Mouse (Mus musculus) limb, embryonic 11.5 days (tissue): ENCODE measurements around the gene Rpl9-ps1. TPM values are rescaled to one million over a fixed set of nuclear protein-coding genes. Genes with fewer than 3 reads are reported as not detected.

ENCODE experiments used
- ATAC-seq: fragments of 200-750 bp; cut with Nextera tagmentation; 2 replicates; pipeline ENCODE4 v1.8.0; 2017; ENCODE audit warnings: low read depth; ENCODE audit not compliant: insufficient number of reproducible peaks, low FRiP score, low TSS enrichment
- DNase-seq: peaks from one replicate; pipeline ENCODE4 v3.0.0-alpha.2; 2015; ENCODE audit warnings: low spot score
- H3K27ac ChIP-seq: fragments of 300-500 bp; sonication (generic); replicated peaks from 2 replicates; pipeline ENCODE4 v1.5.1; 2014; ENCODE audit warnings: low read depth, mild to moderate bottlenecking, low read length
- H3K27me3 ChIP-seq: fragments of 300-500 bp; sonication (generic); 2 replicates; pipeline ENCODE4 v1.6.1; 2014; ENCODE audit warnings: mild to moderate bottlenecking, low read length, mixed read lengths; ENCODE audit not compliant: control insufficient read depth, insufficient read depth
- H3K36me3 ChIP-seq: fragments of 300-500 bp; sonication (generic); 2 replicates; pipeline ENCODE4 v1.6.1; 2014; ENCODE audit warnings: mild to moderate bottlenecking, low read length, moderate library complexity, mixed read lengths; ENCODE audit not compliant: control insufficient read depth, insufficient read depth
- H3K4me1 ChIP-seq: fragments of 300-500 bp; sonication (generic); 2 replicates; pipeline ENCODE4 v1.6.1; 2014; ENCODE audit warnings: low read length, mixed read lengths; ENCODE audit not compliant: control insufficient read depth, insufficient read depth
- H3K4me2 ChIP-seq: fragments of 300-500 bp; sonication (generic); 2 replicates; pipeline ENCODE4 v1.6.1; 2014; ENCODE audit warnings: low read depth, mild to moderate bottlenecking, moderate library complexity; ENCODE audit not compliant: severe bottlenecking
- H3K4me3 ChIP-seq: fragments of 300-500 bp; sonication (generic); 2 replicates; pipeline ENCODE4 v1.5.1; 2014; ENCODE audit warnings: low read depth, low read length
- H3K9ac ChIP-seq: fragments of 300-500 bp; sonication (generic); 2 replicates; pipeline ENCODE4 v1.6.1; 2014; ENCODE audit warnings: mild to moderate bottlenecking, low read length
- H3K9me3 ChIP-seq: fragments of 300-500 bp; sonication (generic); 2 replicates; pipeline ENCODE4 v1.6.1; 2016; ENCODE audit warnings: low read length; ENCODE audit not compliant: control insufficient read depth
- WGBS: fragments of 180-500 bp; shearing (Covaris S2); extraction: QIAGEN DNeasy Blood & Tissue Kit; methylation state at CpG from one replicate; pipeline ENCODE4 v1.1.7; 2014; 5-methylcytosine and 5-hydroxymethylcytosine counted together
- polyA plus RNA-seq: library from polyadenylated mRNA; unstranded; fragments of >200 nt; fragmentation: Nextera tagmentation; extraction: Ambion mirVana; gene quantifications from 2 replicates; pipeline ENCODE4 v1.2.1, GENCODE M21; 2014

Rpl9-ps1 gene
- polyA plus RNA-seq, result not detected in 2 replicates

- ATAC-seq, result no peak
- 82% methylated on average over 1 of the region's 1 CpGs for WGBS
- no peak within 1 kb of the TSS for H3K4me2 ChIP-seq
Measured at GRCm38 (mm10) chr11:83645521-83645920, at the start of gene Rpl9-ps1. TSS of gene Rpl9-ps1 (minus strand) at chr11:83645621.

GRCm38 (mm10) chr11:83692008-83692407 lies 46.6 kb upstream of the Rpl9-ps1 start:
- H3K9ac ChIP-seq, result no peak overlapping the region
- ATAC-seq (no peak), DNase-seq (no peak)
- no peaks in the 10 kb centered on the region for H3K36me3 ChIP-seq
- no peak overlapping the region for H3K4me2 ChIP-seq
- no peak overlapping the region for H3K27ac ChIP-seq
- 66% methylated on average over 1 of the region's 1 CpGs for WGBS
- no peaks in the 10 kb centered on the region for H3K27me3 ChIP-seq
- H3K4me1 ChIP-seq, result no peaks in the 10 kb centered on the region
- no peaks in the 10 kb centered on the region for H3K9me3 ChIP-seq
- H3K4me3 ChIP-seq, result no peak overlapping the region

More at GRCm38 (mm10) chr11:83645521-83645920, at the start of gene Rpl9-ps1:
- DNase-seq, result no peak
- no peaks in the 10 kb centered on the region for H3K36me3 ChIP-seq
- H3K27me3 ChIP-seq, result no peaks in the 10 kb centered on the region
- no peak within 1 kb of the TSS for H3K4me3 ChIP-seq
- no peaks in the 10 kb centered on the region for H3K4me1 ChIP-seq
- H3K9ac ChIP-seq, result no peak within 1 kb of the TSS
- H3K27ac ChIP-seq, result no peak within 1 kb of the TSS
- no peaks in the 10 kb centered on the region for H3K9me3 ChIP-seq

- H3K27ac ChIP-seq, result no peak overlapping the region
- ATAC-seq (no peak), DNase-seq (no peak)
- WGBS, result 76% methylated on average over 1 of the region's 1 CpGs
- no peaks in the 10 kb centered on the region for H3K36me3 ChIP-seq
- H3K9ac ChIP-seq, result no peak overlapping the region
- H3K4me2 ChIP-seq, result no peak overlapping the region
- no peak overlapping the region for H3K4me3 ChIP-seq
- no peaks in the 10 kb centered on the region for H3K27me3 ChIP-seq
- H3K9me3 ChIP-seq, result no peaks in the 10 kb centered on the region
- H3K4me1 ChIP-seq, result no peaks in the 10 kb centered on the region
Measured at GRCm38 (mm10) chr11:83689918-83690317, 44.5 kb upstream of the Rpl9-ps1 start.

- Histone ChIP-seq H3K4me2 (no peak overlapping the region), H3K4me3 (no peak overlapping the region), H3K9me3 (no peaks in the 10 kb centered on the region), H3K4me1 (no peaks in the 10 kb centered on the region), H3K36me3 (no peaks in the 10 kb centered on the region), H3K27me3 (no peaks in the 10 kb centered on the region), H3K9ac (no peak overlapping the region), H3K27ac (no peak overlapping the region)
- WGBS, result 86% methylated on average over 1 of the region's 1 CpGs
- ATAC-seq (no peak), DNase-seq (no peak)
Measured at GRCm38 (mm10) chr11:83675665-83676064, 30.2 kb upstream of the Rpl9-ps1 start.

- Histone ChIP-seq H3K9me3 (no peaks in the 10 kb centered on the region), H3K27ac (no peak overlapping the region), H3K27me3 (no peaks in the 10 kb centered on the region), H3K4me1 (no peaks in the 10 kb centered on the region), H3K4me3 (no peak overlapping the region), H3K9ac (no peak overlapping the region), H3K36me3 (no peaks in the 10 kb centered on the region), H3K4me2 (no peak overlapping the region)
- DNase-seq, result no peak
- ATAC-seq, result no peak
Measured at GRCm38 (mm10) chr11:83671743-83672142, 26.3 kb upstream of the Rpl9-ps1 start.

GRCm38 (mm10) chr11:83663532-83663931 lies 18.1 kb upstream of the Rpl9-ps1 start:
- H3K9ac ChIP-seq, result no peak overlapping the region
- H3K27ac ChIP-seq, result no peak overlapping the region
- no peaks in the 10 kb centered on the region for H3K27me3 ChIP-seq
- H3K4me2 ChIP-seq, result no peak overlapping the region
- ATAC-seq (no peak), DNase-seq (no peak)
- H3K4me1 ChIP-seq, result no peaks in the 10 kb centered on the region
- no peak overlapping the region for H3K4me3 ChIP-seq
- no peaks in the 10 kb centered on the region for H3K36me3 ChIP-seq
- 72% methylated on average over 5 of the region's 5 CpGs for WGBS
- no peaks in the 10 kb centered on the region for H3K9me3 ChIP-seq

- H3K9me3 ChIP-seq, result no peaks in the 10 kb centered on the region
- ATAC-seq, result no peak
- no peak within 1 kb of the TSS for H3K9ac ChIP-seq
- WGBS, result 81% methylated on average over 6 of the region's 6 CpGs
- no peak within 1 kb of the TSS for H3K4me3 ChIP-seq
- no peaks in the 10 kb centered on the region for H3K27me3 ChIP-seq
- no peak within 1 kb of the TSS for H3K4me2 ChIP-seq
- H3K4me1 ChIP-seq, result no peaks in the 10 kb centered on the region
- no peaks in the 10 kb centered on the region for H3K36me3 ChIP-seq
- DNase-seq, result no peak
- no peak within 1 kb of the TSS for H3K27ac ChIP-seq
Measured at GRCm38 (mm10) chr11:83662204-83662603, 16.8 kb upstream of the Rpl9-ps1 start, which contains the start of gene Ccl4. TSS of gene Ccl4 (plus strand) at chr11:83662584.

- Histone ChIP-seq H3K4me2 (no peak overlapping the region), H3K27me3 (no peaks in the 10 kb centered on the region), H3K4me1 (no peaks in the 10 kb centered on the region), H3K4me3 (no peak overlapping the region), H3K9me3 (no peaks in the 10 kb centered on the region), H3K27ac (no peak overlapping the region), H3K9ac (no peak overlapping the region), H3K36me3 (no peaks in the 10 kb centered on the region)
- WGBS, result 72% methylated on average over 6 of the region's 6 CpGs
- DNase-seq (no peak), ATAC-seq (no peak)
Measured at GRCm38 (mm10) chr11:83658797-83659196, 13.4 kb upstream of the Rpl9-ps1 start.

GRCm38 (mm10) chr11:83657508-83657907 lies 12.1 kb upstream of the Rpl9-ps1 start:
- H3K9ac ChIP-seq, result no peak overlapping the region
- H3K9me3 ChIP-seq, result no peaks in the 10 kb centered on the region
- H3K4me2 ChIP-seq, result no peak overlapping the region
- H3K4me1 ChIP-seq, result no peaks in the 10 kb centered on the region
- ATAC-seq (no peak), DNase-seq (no peak)
- no peak overlapping the region for H3K4me3 ChIP-seq
- 88% methylated on average over 3 of the region's 3 CpGs for WGBS
- H3K27ac ChIP-seq, result no peak overlapping the region
- H3K27me3 ChIP-seq, result no peaks in the 10 kb centered on the region
- H3K36me3 ChIP-seq, result no peaks in the 10 kb centered on the region
